14 mouse cellular contexts compared by ENCODE assay signal in genomic region chr4:82495605-82496004, GRCm38 (mm10).
DNase-seq lines count a peak whose midpoint lies in the region; ATAC-seq and TF ChIP-seq lines count a peak whose summit lies in the region.
"Had no signal": no experiment of that assay in that cellular context is flagged by ENCODE, and none has a peak within 500 bp of the region (broad histone marks: within the 10 kb centered on the region; RNA-seq: fewer than 3 reads in every experiment).

No protein-coding gene starts in this region.

- no peak overlapping the region; the same call in 1 of the 2 replicates for H3K9ac ChIP-seq in midbrain, embryonic 14.5 days (replicated peaks; ENCODE audit: low read length)
- no peak overlapping the region for H3K9ac ChIP-seq in midbrain, embryonic 11.5 days (ENCODE audit: low read length)
- H3K9ac ChIP-seq in hindbrain, embryonic 15.5 days = peak overlapping the region; percentile 35; the same call in 1 of the 2 replicates
- H3K9ac ChIP-seq in neural tube, embryonic 15.5 days (replicated peaks) = no peak overlapping the region
- H3K9ac ChIP-seq: kidney, embryonic 15.5 days; liver, embryonic 14.5 days had no signal

- no peak for ATAC-seq in midbrain, embryonic 14.5 days (ENCODE audit: low FRiP score, low TSS enrichment)
- ATAC-seq in midbrain, embryonic 11.5 days (ENCODE audit: low FRiP score) = no peak
- ATAC-seq in hindbrain, embryonic 15.5 days (ENCODE audit: low FRiP score, low read depth) = peak; percentile 39; the same call in 1 of the 2 replicates
- peak; percentile 56 for ATAC-seq in neural tube, embryonic 15.5 days (ENCODE audit: low FRiP score)
- ATAC-seq: CD4-positive, CD25-positive, alpha-beta regulatory T cell, adult 4 months had no signal

- H3K4me3 ChIP-seq in layer of hippocampus, adult 2 months = peak overlapping the region; percentile 55
- peak overlapping the region; percentile 3; the same call in 1 of the 2 replicates for H3K4me3 ChIP-seq in midbrain, embryonic 14.5 days (replicated peaks; ENCODE audit: low read depth, low read length)
- no peak overlapping the region for H3K4me3 ChIP-seq in midbrain, embryonic 11.5 days (ENCODE audit: low read depth, low read length)
- peak overlapping the region; percentile 58 for H3K4me3 ChIP-seq in hindbrain, embryonic 15.5 days
- peak overlapping the region; percentile 15 for H3K4me3 ChIP-seq in neural tube, embryonic 15.5 days (replicated peaks)
- H3K4me3 ChIP-seq: kidney, embryonic 15.5 days had no signal

- no peak for TF ChIP-seq CTCF in layer of hippocampus, adult 2 months (conservative IDR thresholded peaks at IDR 0.05)

- peak overlapping the region; percentile 98 for H3K27ac ChIP-seq in layer of hippocampus, adult 2 months
- peak overlapping the region; percentile 69 for H3K27ac ChIP-seq in midbrain, embryonic 14.5 days (replicated peaks; ENCODE audit: low read depth, low read length)
- no peak overlapping the region for H3K27ac ChIP-seq in midbrain, embryonic 11.5 days (ENCODE audit: low read depth, low read length)
- H3K27ac ChIP-seq in hindbrain, embryonic 15.5 days (replicated peaks) = peak overlapping the region; percentile 83
- H3K27ac ChIP-seq in neural tube, embryonic 15.5 days (replicated peaks) = peak overlapping the region; percentile 76
- H3K27ac ChIP-seq: kidney, embryonic 15.5 days; liver, embryonic 14.5 days had no signal

- H3K27me3 ChIP-seq in midbrain, embryonic 14.5 days (ENCODE audit: control insufficient read depth, insufficient read depth, low read length) = no peaks in the 10 kb centered on the region
- no peaks in the 10 kb centered on the region for H3K27me3 ChIP-seq in midbrain, embryonic 11.5 days (ENCODE audit: control insufficient read depth, insufficient read depth, low read length)
- H3K27me3 ChIP-seq in hindbrain, embryonic 15.5 days = no peaks in the 10 kb centered on the region
- no peaks in the 10 kb centered on the region for H3K27me3 ChIP-seq in neural tube, embryonic 15.5 days (replicated peaks)

- H3K36me3 ChIP-seq in midbrain, embryonic 14.5 days (ENCODE audit: control insufficient read depth, insufficient read depth, low read length) = peaks cover 8% of the 10 kb centered on the region; the same call in 1 of the 2 replicates
- peaks cover 6% of the 10 kb centered on the region for H3K36me3 ChIP-seq in midbrain, embryonic 11.5 days (ENCODE audit: control insufficient read depth, insufficient read depth, low read length)
- no peaks in the 10 kb centered on the region for H3K36me3 ChIP-seq in hindbrain, embryonic 15.5 days
- no peaks in the 10 kb centered on the region for H3K36me3 ChIP-seq in neural tube, embryonic 15.5 days

- peaks cover 6% of the 10 kb centered on the region; the same call in 1 of the 2 replicates for H3K4me1 ChIP-seq in midbrain, embryonic 14.5 days (ENCODE audit: control insufficient read depth, insufficient read depth, low read length)
- peaks cover 3% of the 10 kb centered on the region; the same call in 1 of the 2 replicates for H3K4me1 ChIP-seq in midbrain, embryonic 11.5 days (ENCODE audit: control insufficient read depth, insufficient read depth, low read length)
- peaks cover 31% of the 10 kb centered on the region for H3K4me1 ChIP-seq in hindbrain, embryonic 15.5 days (replicated peaks)
- peaks cover 29% of the 10 kb centered on the region for H3K4me1 ChIP-seq in neural tube, embryonic 15.5 days

- H3K9me3 ChIP-seq in midbrain, embryonic 14.5 days (ENCODE audit: control insufficient read depth, low read length) = no peaks in the 10 kb centered on the region
- no peaks in the 10 kb centered on the region for H3K9me3 ChIP-seq in midbrain, embryonic 11.5 days (ENCODE audit: control insufficient read depth, low read length)
- H3K9me3 ChIP-seq in hindbrain, embryonic 15.5 days = no peaks in the 10 kb centered on the region
- no peaks in the 10 kb centered on the region for H3K9me3 ChIP-seq in neural tube, embryonic 15.5 days (replicated peaks)
- H3K9me3 ChIP-seq: kidney, embryonic 15.5 days had no signal

- 86% methylated on average over 6 of the region's 6 CpGs for WGBS in midbrain, embryonic 14.5 days
- 90% methylated on average over 6 of the region's 6 CpGs for WGBS in midbrain, embryonic 11.5 days
- 52% methylated on average over 6 of the region's 6 CpGs for WGBS in hindbrain, embryonic 15.5 days
- 62% methylated on average over 6 of the region's 6 CpGs for WGBS in neural tube, embryonic 15.5 days

- no peak for DNase-seq in layer of hippocampus, adult 2 months (ENCODE audit: low spot score in 2 of 2)
- DNase-seq in layer of hippocampus, adult 8-10 months (ENCODE audit: low spot score in 2 of 2) = no peak
- DNase-seq in midbrain, embryonic 14.5 days = peak; percentile 60
- DNase-seq in midbrain, embryonic 11.5 days (ENCODE audit: low spot score, missing footprints) = no peak
- DNase-seq in kidney, adult 8-10 months = no peak
- DNase-seq in heart, postnatal 36 days = no peak
- DNase-seq: adrenal gland, adult 8-10 months; embryo, embryonic 11 days; thymus, postnatal 36 days had no signal

- peak overlapping the region; percentile 98 for H3K4me2 ChIP-seq in midbrain, embryonic 14.5 days (ENCODE audit: low read length)
- no peak overlapping the region for H3K4me2 ChIP-seq in midbrain, embryonic 11.5 days
- H3K4me2 ChIP-seq in hindbrain, embryonic 15.5 days = peak overlapping the region; percentile 100
- peak overlapping the region; percentile 93 for H3K4me2 ChIP-seq in neural tube, embryonic 15.5 days
- H3K4me2 ChIP-seq: kidney, embryonic 15.5 days had no signal

- intact Hi-C loops in heart, postnatal 36 days (cut with DNase I) = no loop called here

Comparison
In these comparisons a context has a peak if more than half of its experiments do, and no peak if none do; other contexts are left out.
1. ATAC-seq: peak in hindbrain, embryonic 15.5 days (single experiment) and neural tube, embryonic 15.5 days (single experiment); none in midbrain, embryonic 14.5 days (single experiment) and midbrain, embryonic 11.5 days (single experiment).